In the genomic region with DNA sequence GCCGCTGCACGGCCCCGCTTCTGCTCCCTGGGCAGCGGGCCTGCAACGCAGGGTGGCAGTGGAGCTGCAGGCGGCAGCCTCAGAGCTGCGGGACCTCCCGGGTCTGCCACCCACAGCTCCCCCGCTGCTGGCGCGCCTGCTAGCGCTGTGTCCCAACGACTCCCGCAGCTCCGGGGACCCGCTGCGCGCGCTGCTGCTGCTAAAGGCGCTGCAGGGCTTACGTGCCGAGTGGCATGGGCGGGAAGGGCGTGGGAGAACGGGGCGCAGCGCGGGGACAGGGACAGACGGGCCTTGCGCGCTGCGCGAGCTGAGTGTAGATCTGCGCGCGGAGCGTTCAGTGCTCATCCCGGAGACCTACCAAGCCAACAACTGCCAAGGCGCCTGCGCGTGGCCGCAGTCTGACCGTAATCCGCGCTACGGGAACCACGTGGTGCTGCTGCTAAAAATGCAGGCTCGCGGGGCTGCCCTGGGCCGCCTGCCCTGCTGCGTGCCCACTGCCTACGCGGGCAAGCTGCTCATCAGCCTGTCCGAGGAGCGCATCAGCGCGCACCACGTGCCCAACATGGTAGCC, we compare ENCODE assay signal across 8 mouse cellular contexts. TPM values are rescaled to one million over a fixed set of nuclear protein-coding genes. Genes with fewer than 3 reads are reported as not detected.
DNase-seq lines count a peak whose midpoint lies in the region; ATAC-seq and TF ChIP-seq lines count a peak whose summit lies in the region.

No protein-coding gene starts in this region.

- H3K36me3 ChIP-seq in E14TG2a.4 (ENCODE audit: insufficient read depth, low read length): peaks cover 33% of the 10 kb centered on the region
- peaks cover 34% of the 10 kb centered on the region for H3K36me3 ChIP-seq in forebrain, embryonic 13.5 days (ENCODE audit: poor library complexity, severe bottlenecking)
- peaks cover 23% of the 10 kb centered on the region for H3K36me3 ChIP-seq in heart, embryonic 16.5 days (ENCODE audit: control insufficient read depth, insufficient read depth)
- peaks cover 35% of the 10 kb centered on the region for H3K36me3 ChIP-seq in liver, embryonic 13.5 days

- peaks cover 45% of the 10 kb centered on the region for H3K27me3 ChIP-seq in E14TG2a.4 (ENCODE audit: insufficient read depth, low read length)
- peaks cover 59% of the 10 kb centered on the region for H3K27me3 ChIP-seq in forebrain, embryonic 13.5 days
- peaks cover 2% of the 10 kb centered on the region; the same call in 1 of the 2 replicates for H3K27me3 ChIP-seq in heart, embryonic 16.5 days (ENCODE audit: control insufficient read depth, insufficient read depth, low read length)
- peaks cover 61% of the 10 kb centered on the region for H3K27me3 ChIP-seq in liver, embryonic 13.5 days

- no peak for TF ChIP-seq CTCF in E14TG2a.4 (conservative IDR thresholded peaks at IDR 0.05; ENCODE audit: low read length)

- WGBS in forebrain, embryonic 13.5 days: under 1% methylated on average over 58 of the region's 58 CpGs
- under 1% methylated on average over 58 of the region's 58 CpGs for WGBS in heart, embryonic 16.5 days
- under 1% methylated on average over 58 of the region's 58 CpGs for WGBS in liver, embryonic 13.5 days (ENCODE audit: insufficient replicate concordance)

- no peaks in the 10 kb centered on the region for H3K9me3 ChIP-seq in E14TG2a.4 (ENCODE audit: low read length)
- no peaks in the 10 kb centered on the region for H3K9me3 ChIP-seq in forebrain, embryonic 13.5 days (replicated peaks)
- no peaks in the 10 kb centered on the region for H3K9me3 ChIP-seq in heart, embryonic 16.5 days (replicated peaks; ENCODE audit: control insufficient read depth, low read length)
- H3K9me3 ChIP-seq in liver, embryonic 13.5 days (replicated peaks): no peaks in the 10 kb centered on the region

- DNase-seq in brain, embryonic 18.5 days (ENCODE audit: low read depth, low spot score): peak; percentile 51
- peak; percentile 81 for DNase-seq in kidney, postnatal 14 days
- peak; percentile 46 for DNase-seq in liver, embryonic 13.5 days
- peak; percentile 65 for DNase-seq in naive thymus-derived CD4-positive, alpha-beta T cell, adult 2 months (ENCODE audit: low read depth)
- DNase-seq in telencephalon, adult 2 months (ENCODE audit: low read depth, low spot score): peak; percentile 89

- H3K9ac ChIP-seq in forebrain, embryonic 13.5 days: peak overlapping the region; percentile 75
- H3K9ac ChIP-seq in heart, embryonic 16.5 days (ENCODE audit: low read length): peak overlapping the region; percentile 73
- peak overlapping the region; percentile 67 for H3K9ac ChIP-seq in liver, embryonic 13.5 days

- peak; percentile 84 for ATAC-seq in forebrain, embryonic 13.5 days
- peak; percentile 75 for ATAC-seq in heart, embryonic 16.5 days (replicated peaks; ENCODE audit: extremely low read depth, insufficient read depth, low FRiP score)
- peak; percentile 28; the same call in 1 of the 2 replicates for ATAC-seq in liver, embryonic 13.5 days (ENCODE audit: low read depth)

- peak overlapping the region; percentile 71 for H3K27ac ChIP-seq in forebrain, embryonic 13.5 days
- peak overlapping the region; percentile 84 for H3K27ac ChIP-seq in heart, embryonic 16.5 days (ENCODE audit: low read length)
- H3K27ac ChIP-seq in liver, embryonic 13.5 days: peak overlapping the region; percentile 39

- H3K4me1 ChIP-seq in E14TG2a.4 (replicated peaks; ENCODE audit: low read depth, low read length): peaks cover 79% of the 10 kb centered on the region
- H3K4me1 ChIP-seq in forebrain, embryonic 13.5 days: peaks cover 34% of the 10 kb centered on the region
- H3K4me1 ChIP-seq in heart, embryonic 16.5 days (ENCODE audit: control insufficient read depth, insufficient read depth, low read length): peaks cover 50% of the 10 kb centered on the region
- peaks cover 59% of the 10 kb centered on the region for H3K4me1 ChIP-seq in liver, embryonic 13.5 days (replicated peaks)

- H3K4me3 ChIP-seq in E14TG2a.4 (replicated peaks; ENCODE audit: low read length): peak overlapping the region; percentile 84
- H3K4me3 ChIP-seq in forebrain, embryonic 13.5 days: peak overlapping the region; percentile 44
- H3K4me3 ChIP-seq in heart, embryonic 16.5 days (ENCODE audit: low read length): peak overlapping the region; percentile 57
- peak overlapping the region; percentile 60 for H3K4me3 ChIP-seq in liver, embryonic 13.5 days (replicated peaks)

- H3K4me2 ChIP-seq in forebrain, embryonic 13.5 days: peak overlapping the region; percentile 80
- peak overlapping the region; percentile 89 for H3K4me2 ChIP-seq in heart, embryonic 16.5 days (ENCODE audit: low read depth, low read length)
- H3K4me2 ChIP-seq in liver, embryonic 13.5 days: peak overlapping the region; percentile 82

RNA-seq across cellular contexts. Expression of a gene that starts 2.1 kb away (rescaled TPM):
- 0.13 TPM in 1 of 2 replicates, not detected in the other for polyA plus RNA-seq in forebrain, embryonic 13.5 days (2015; fragmentation: Nextera tagmentation; extraction: Ambion mirVana)
- 0.13 and 0.29 TPM in 2 replicates for polyA plus RNA-seq in heart, embryonic 16.5 days (2015; fragmentation: Nextera tagmentation; extraction: Ambion mirVana)
- not detected in 2 replicates for polyA plus RNA-seq in liver, embryonic 13.5 days (2015; fragmentation: Nextera tagmentation; extraction: Ambion mirVana)

RNA-seq across cellular contexts. Expression of a gene that starts 6.2 kb away (rescaled TPM):
- 0.26 TPM in 1 of 2 replicates, not detected in the other for polyA plus RNA-seq in forebrain, embryonic 13.5 days (2015; fragmentation: Nextera tagmentation; extraction: Ambion mirVana)
- 5.6 and 6.7 TPM in 2 replicates for polyA plus RNA-seq in heart, embryonic 16.5 days (2015; fragmentation: Nextera tagmentation; extraction: Ambion mirVana)
- polyA plus RNA-seq in liver, embryonic 13.5 days (2015; fragmentation: Nextera tagmentation; extraction: Ambion mirVana): 0.20 and 0.38 TPM in 2 replicates

RNA-seq across cellular contexts. Expression of a gene that starts 8.7 kb away (rescaled TPM):
- 141 and 151 TPM in 2 replicates for polyA plus RNA-seq in forebrain, embryonic 13.5 days (2015; fragmentation: Nextera tagmentation; extraction: Ambion mirVana)
- polyA plus RNA-seq in heart, embryonic 16.5 days (2015; fragmentation: Nextera tagmentation; extraction: Ambion mirVana): 79.4 and 83.3 TPM in 2 replicates
- polyA plus RNA-seq in liver, embryonic 13.5 days (2015; fragmentation: Nextera tagmentation; extraction: Ambion mirVana): 97.5 and 105 TPM in 2 replicates

RNA-seq across cellular contexts. Expression of a gene that starts 9.1 kb away (rescaled TPM):
- 63.5 and 67.3 TPM in 2 replicates for polyA plus RNA-seq in forebrain, embryonic 13.5 days (2015; fragmentation: Nextera tagmentation; extraction: Ambion mirVana)
- polyA plus RNA-seq in heart, embryonic 16.5 days (2015; fragmentation: Nextera tagmentation; extraction: Ambion mirVana): 42.3 and 47.7 TPM in 2 replicates
- 35.7 and 48.5 TPM in 2 replicates for polyA plus RNA-seq in liver, embryonic 13.5 days (2015; fragmentation: Nextera tagmentation; extraction: Ambion mirVana)

RNA-seq across cellular contexts. Expression of a gene that starts 19.3 kb away (rescaled TPM):
- 1,581 and 1,699 TPM in 2 replicates for polyA plus RNA-seq in forebrain, embryonic 13.5 days (2015; fragmentation: Nextera tagmentation; extraction: Ambion mirVana)
- 2,111 and 2,265 TPM in 2 replicates for polyA plus RNA-seq in heart, embryonic 16.5 days (2015; fragmentation: Nextera tagmentation; extraction: Ambion mirVana)
- 1,324 and 1,529 TPM in 2 replicates for polyA plus RNA-seq in liver, embryonic 13.5 days (2015; fragmentation: Nextera tagmentation; extraction: Ambion mirVana)

Comparison
In these comparisons a context has a peak if more than half of its experiments do, and no peak if none do; other contexts are left out.
1. Peak in every context shown above with its lines: DNase-seq, ATAC-seq, H3K4me3 ChIP-seq and H3K27ac ChIP-seq.
2. ATAC-seq: peak in every context shown above with its lines; median percentile 84 in forebrain, embryonic 13.5 days; 75 in heart, embryonic 16.5 days; 28 in liver, embryonic 13.5 days.